7 mouse cellular contexts compared by ENCODE assay signal in genomic region chr7:141122689-141123516, GRCm38 (mm10). TPM values are rescaled to one million over a fixed set of nuclear protein-coding genes. Genes with fewer than 3 reads are reported as not detected.
A peak's percentile ranks its signal among the peaks of the same experiment; 100 is the strongest.
DNase-seq lines count a peak whose midpoint lies in the region; ATAC-seq lines count a peak whose summit lies in the region.

No protein-coding gene starts in this region.

- peak overlapping the region; percentile 94 for H3K4me2 ChIP-seq in intestine, embryonic 16.5 days (ENCODE audit: low read depth, low read length)
- H3K4me2 ChIP-seq in midbrain, embryonic 11.5 days: peak overlapping the region; percentile 68

- no peaks in the 10 kb centered on the region for H3K27me3 ChIP-seq in intestine, embryonic 16.5 days (replicated peaks; ENCODE audit: control insufficient read depth, insufficient read depth, low read length)
- H3K27me3 ChIP-seq in midbrain, embryonic 11.5 days (ENCODE audit: control insufficient read depth, insufficient read depth, low read length): no peaks in the 10 kb centered on the region

- peak overlapping the region; percentile 75 for H3K4me3 ChIP-seq in intestine, embryonic 16.5 days (ENCODE audit: low read length)
- H3K4me3 ChIP-seq in midbrain, embryonic 11.5 days (ENCODE audit: low read depth, low read length): peak overlapping the region; percentile 54

- peak; percentile 95 for ATAC-seq in intestine, embryonic 16.5 days
- ATAC-seq in midbrain, embryonic 11.5 days (ENCODE audit: low FRiP score): peak; percentile 97

- peaks cover 9% of the 10 kb centered on the region for H3K4me1 ChIP-seq in intestine, embryonic 16.5 days (ENCODE audit: control insufficient read depth, insufficient read depth, low read length)
- no peaks in the 10 kb centered on the region for H3K4me1 ChIP-seq in midbrain, embryonic 11.5 days (ENCODE audit: control insufficient read depth, insufficient read depth, low read length)

- H3K27ac ChIP-seq in intestine, embryonic 16.5 days (ENCODE audit: low read length): peak overlapping the region; percentile 94
- H3K27ac ChIP-seq in midbrain, embryonic 11.5 days (ENCODE audit: low read depth, low read length): peak overlapping the region; percentile 78

- no peaks in the 10 kb centered on the region for H3K9me3 ChIP-seq in intestine, embryonic 16.5 days (ENCODE audit: control insufficient read depth, low read length)
- no peaks in the 10 kb centered on the region for H3K9me3 ChIP-seq in midbrain, embryonic 11.5 days (ENCODE audit: control insufficient read depth, low read length)

- H3K36me3 ChIP-seq in intestine, embryonic 16.5 days (ENCODE audit: control insufficient read depth, insufficient read depth, low read length): no peaks in the 10 kb centered on the region
- no peaks in the 10 kb centered on the region for H3K36me3 ChIP-seq in midbrain, embryonic 11.5 days (ENCODE audit: control insufficient read depth, insufficient read depth, low read length)

- peak; percentile 96 for DNase-seq in adrenal gland, adult 8-10 months
- DNase-seq in embryo, embryonic 9.5 days (ENCODE audit: extremely low spot score): peak; percentile 99
- DNase-seq in gastrocnemius, postnatal 4 days (ENCODE audit: low spot score in 2 of 2): peak; percentile 79 to 92
- DNase-seq in left cerebral cortex, postnatal 36 days (ENCODE audit: low spot score in 2 of 2): peak; percentile 86
- DNase-seq in midbrain, embryonic 11.5 days (ENCODE audit: low spot score, missing footprints): peak; percentile 99
- peak; percentile 89 for DNase-seq in skeletal muscle tissue, adult 2 months (ENCODE audit: low read depth, low spot score)

- intact Hi-C loops in left cerebral cortex, postnatal 36 days (cut with DNase I): no loop called here

- 2% methylated on average over 29 of the region's 29 CpGs for WGBS in intestine, embryonic 16.5 days
- 2% methylated on average over 29 of the region's 29 CpGs for WGBS in midbrain, embryonic 11.5 days

- peak overlapping the region; percentile 78 for H3K9ac ChIP-seq in intestine, embryonic 16.5 days (ENCODE audit: low read depth, low read length)
- peak overlapping the region; percentile 77 for H3K9ac ChIP-seq in midbrain, embryonic 11.5 days (ENCODE audit: low read length)

RNA-seq across cellular contexts. Expression of gene Ptdss2, which starts 0.7 kb away (rescaled TPM):
- total RNA-seq in adrenal gland, adult 8-10 months (2022): 10 to 100 TPM; 36.4 to 46.7 (median 43.0) TPM
- 10 to 100 TPM; 22.6 to 29.0 TPM for total RNA-seq in gastrocnemius, postnatal 4 days (2021)
- 59.0 and 60.3 TPM in 2 replicates for polyA plus RNA-seq in intestine, embryonic 16.5 days (2015; fragmentation: Nextera tagmentation; extraction: Ambion mirVana)
- total RNA-seq in left cerebral cortex, postnatal 36 days (2021): 10 to 100 TPM; 45.1 to 52.1 TPM
- polyA plus RNA-seq in midbrain, embryonic 11.5 days (2014; fragmentation: Nextera tagmentation; extraction: Ambion mirVana): 68.6 and 70.7 TPM in 2 replicates

RNA-seq across cellular contexts. Expression of gene Ano9, which starts 5.3 kb away (rescaled TPM):
- under 1 TPM in 1 of 4 experiments, not detected in 3; 0.21 TPM for total RNA-seq in adrenal gland, adult 8-10 months (2022)
- not detected for total RNA-seq in gastrocnemius, postnatal 4 days (2021)
- 43.6 and 50.1 TPM in 2 replicates for polyA plus RNA-seq in intestine, embryonic 16.5 days (2015; fragmentation: Nextera tagmentation; extraction: Ambion mirVana)
- not detected for total RNA-seq in left cerebral cortex, postnatal 36 days (2021)
- polyA plus RNA-seq in midbrain, embryonic 11.5 days (2014; fragmentation: Nextera tagmentation; extraction: Ambion mirVana): 0.12 TPM in 1 of 2 replicates, not detected in the other

RNA-seq across cellular contexts. Expression of gene Sigirr, which starts 22.5 kb away (rescaled TPM):
- total RNA-seq in adrenal gland, adult 8-10 months (2022): 1 to 10 TPM; 4.2 to 5.8 (median 4.8) TPM
- 1 to 10 TPM; 2.9 to 3.7 TPM for total RNA-seq in gastrocnemius, postnatal 4 days (2021)
- 29.4 and 32.8 TPM in 2 replicates for polyA plus RNA-seq in intestine, embryonic 16.5 days (2015; fragmentation: Nextera tagmentation; extraction: Ambion mirVana)
- total RNA-seq in left cerebral cortex, postnatal 36 days (2021): 1 to 10 TPM; 1.7 to 2.8 TPM
- polyA plus RNA-seq in midbrain, embryonic 11.5 days (2014; fragmentation: Nextera tagmentation; extraction: Ambion mirVana): 1.2 and 1.8 TPM in 2 replicates

RNA-seq across cellular contexts. Expression of gene Pkp3, which starts 44.9 kb away (rescaled TPM):
- 1 to 10 TPM; 1.6 to 3.1 (median 2.1) TPM for total RNA-seq in adrenal gland, adult 8-10 months (2022)
- under 1 TPM; 0.25 to 0.54 TPM for total RNA-seq in gastrocnemius, postnatal 4 days (2021)
- polyA plus RNA-seq in intestine, embryonic 16.5 days (2015; fragmentation: Nextera tagmentation; extraction: Ambion mirVana): 31.3 and 32.4 TPM in 2 replicates
- total RNA-seq in left cerebral cortex, postnatal 36 days (2021): not detected
- polyA plus RNA-seq in midbrain, embryonic 11.5 days (2014; fragmentation: Nextera tagmentation; extraction: Ambion mirVana): 0.82 and 0.84 TPM in 2 replicates

RNA-seq across cellular contexts. Expression of gene Rnh1, which starts 49.8 kb away (rescaled TPM):
- 100 to 1,000 TPM; 339 to 382 (median 360) TPM for total RNA-seq in adrenal gland, adult 8-10 months (2022)
- total RNA-seq in gastrocnemius, postnatal 4 days (2021): 10 to 100 TPM; 64.5 to 79.3 TPM
- polyA plus RNA-seq in intestine, embryonic 16.5 days (2015; fragmentation: Nextera tagmentation; extraction: Ambion mirVana): 159 and 160 TPM in 2 replicates
- 10 to 100 TPM; 33.6 to 36.2 TPM for total RNA-seq in left cerebral cortex, postnatal 36 days (2021)
- 54.6 and 56.7 TPM in 2 replicates for polyA plus RNA-seq in midbrain, embryonic 11.5 days (2014; fragmentation: Nextera tagmentation; extraction: Ambion mirVana)

Comparison
In these comparisons a context has a peak if more than half of its experiments do, and no peak if none do; other contexts are left out.
1. Peak in every context shown above with its lines: DNase-seq, ATAC-seq, H3K4me3 ChIP-seq and H3K27ac ChIP-seq.